Mouse (Mus musculus) E14TG2a.4 (cell line): ENCODE data around the gene Nfam1.

ENCODE experiments used
- CTCF ChIP-seq: conservative IDR thresholded peaks from 2 replicates; pipeline ENCODE4 v1.5.1; 2014; ENCODE audit warnings: low read length
- NANOG ChIP-seq: IDR thresholded peaks from 2 replicates; pipeline ENCODE4 v1.6.1; 2014; ENCODE audit warnings: borderline replicate concordance, low read length, mixed read lengths
- POU5F1 ChIP-seq: IDR thresholded peaks from 2 replicates; pipeline ENCODE4 v1.6.1; 2014; ENCODE audit warnings: low read length, borderline replicate concordance

- TF ChIP-seq CTCF (no peak), POU5F1 (no peak), NANOG (no peak)
Measured at GRCm38 (mm10) chr15:83007346-83007920, 25.7 kb downstream of the Nfam1 start.
